Comparison of ENCODE assay signal across 17 mouse cellular contexts in the genomic region with DNA sequence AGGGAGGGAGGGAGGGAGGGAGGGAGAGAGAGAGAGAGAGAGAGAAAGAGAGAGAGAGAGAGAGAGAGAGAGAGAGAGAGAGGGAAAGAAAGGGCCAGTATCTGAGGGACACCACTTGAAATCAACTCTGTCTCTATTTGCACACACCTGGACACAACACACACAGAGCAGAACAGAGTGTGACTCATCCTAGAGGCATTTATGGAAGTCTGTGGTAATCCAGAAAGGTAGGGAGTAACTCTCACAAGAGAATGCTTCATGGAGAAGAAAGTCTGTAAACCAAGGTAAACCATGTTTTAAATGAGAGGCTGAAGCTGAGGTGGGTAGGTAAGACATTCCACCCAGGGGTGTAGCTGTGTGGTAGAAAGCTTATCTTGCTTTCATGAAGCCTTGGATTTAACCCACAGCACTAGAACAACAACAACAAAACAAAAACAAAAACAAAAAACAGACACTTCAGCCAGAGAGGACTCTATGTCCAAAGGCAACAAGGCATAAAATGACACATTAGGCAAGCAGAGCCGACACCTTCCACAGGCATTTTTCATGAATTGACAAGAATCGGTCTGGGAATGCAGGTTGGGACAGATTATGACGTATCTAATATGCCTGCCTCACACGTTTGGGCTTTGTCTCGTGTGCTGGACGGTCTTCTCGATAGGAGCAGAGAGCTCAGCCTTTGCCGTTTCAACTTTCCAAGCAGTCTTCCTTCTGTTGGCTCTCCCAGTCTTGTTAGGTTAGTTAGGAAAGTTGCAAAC.
"Had no signal": no experiment of that assay in that cellular context is flagged by ENCODE, and none has a peak within 500 bp of the region (broad histone marks: within the 10 kb centered on the region; RNA-seq: fewer than 3 reads in every experiment).

No protein-coding gene starts in this region.

- ATAC-seq: hindbrain, postnatal 0 days; inflammation-experienced regulatory T-cells, adult 6 months; liver, embryonic 12.5 days had no signal

- H3K36me3 ChIP-seq: limb, embryonic 12.5 days; limb, embryonic 15.5 days; liver, embryonic 12.5 days; liver, embryonic 15.5 days had no signal

- H3K27ac ChIP-seq: hindbrain, postnatal 0 days; kidney, postnatal 0 days; left cerebral cortex, adult 2 months; limb, embryonic 12.5 days; limb, embryonic 15.5 days; liver, embryonic 12.5 days; liver, embryonic 15.5 days; macrophage had no signal

- H3K4me1 ChIP-seq: limb, embryonic 12.5 days; limb, embryonic 15.5 days; liver, embryonic 12.5 days; liver, embryonic 15.5 days had no signal

- H3K27me3 ChIP-seq: limb, embryonic 12.5 days; limb, embryonic 15.5 days; liver, embryonic 15.5 days had no signal

- H3K9me3 ChIP-seq: limb, embryonic 12.5 days; limb, embryonic 15.5 days; liver, embryonic 12.5 days; liver, embryonic 15.5 days had no signal

- DNase-seq: kidney, adult 2 months; kidney, postnatal 25 days; layer of hippocampus, postnatal 36 days; lung, embryonic 14.5 days; lung, postnatal 14 days; midbrain, embryonic 14.5 days; right cerebral cortex, postnatal 4 days; thymus, postnatal 25 days had no signal

- H3K4me3 ChIP-seq: left cerebral cortex, adult 2 months; limb, embryonic 12.5 days; limb, embryonic 15.5 days; liver, embryonic 12.5 days; liver, embryonic 15.5 days had no signal

- H3K9ac ChIP-seq: limb, embryonic 12.5 days; limb, embryonic 15.5 days; liver, embryonic 12.5 days; liver, embryonic 15.5 days; lung, embryonic 14.5 days had no signal

- H3K4me2 ChIP-seq: limb, embryonic 12.5 days; limb, embryonic 15.5 days; liver, embryonic 12.5 days; liver, embryonic 15.5 days; lung, embryonic 14.5 days had no signal
